22 mouse cellular contexts compared by ENCODE assay signal in genomic region chr5:113554571-113554970, GRCm38 (mm10).
DNase-seq lines count a peak whose midpoint lies in the region; ATAC-seq and TF ChIP-seq lines count a peak whose summit lies in the region.
"Had no signal": no experiment of that assay in that cellular context is flagged by ENCODE, and none has a peak within 500 bp of the region (broad histone marks: within the 10 kb centered on the region; RNA-seq: fewer than 3 reads in every experiment).

No protein-coding gene starts in this region.

- H3K27ac ChIP-seq in heart, embryonic 11.5 days (ENCODE audit: low read depth, low read length) = no peak overlapping the region
- H3K27ac ChIP-seq in hindbrain, embryonic 13.5 days = peak overlapping the region; percentile 14; the same call in 1 of the 2 replicates
- H3K27ac ChIP-seq in hindbrain, embryonic 16.5 days (ENCODE audit: low read depth, low read length) = no peak overlapping the region
- no peak overlapping the region for H3K27ac ChIP-seq in kidney, adult 2 months (ENCODE audit: insufficient read depth, low read depth, low read length)
- no peak overlapping the region for H3K27ac ChIP-seq in lung, postnatal 0 days (ENCODE audit: low read length)
- H3K27ac ChIP-seq: embryonic facial prominence, embryonic 10.5 days; forebrain, embryonic 15.5 days; layer of hippocampus, adult 2 months; limb, embryonic 10.5 days; liver, embryonic 15.5 days; lung, embryonic 15.5 days; midbrain, embryonic 15.5 days; neural tube, embryonic 12.5 days had no signal

- 75% methylated on average over 2 of the region's 2 CpGs for WGBS in heart, embryonic 11.5 days (ENCODE audit: insufficient replicate concordance)
- WGBS in hindbrain, embryonic 13.5 days = 75% methylated on average over 2 of the region's 2 CpGs
- WGBS in hindbrain, embryonic 16.5 days = 77% methylated on average over 2 of the region's 2 CpGs
- WGBS in kidney, adult 2 months = 80% methylated on average over 2 of the region's 2 CpGs
- WGBS in lung, postnatal 0 days = 77% methylated on average over 2 of the region's 2 CpGs

- peak; percentile 55 for DNase-seq in adrenal gland, postnatal 10 days
- no peak for DNase-seq in adrenal gland, adult 2 months
- peak; percentile 26 to 52 for DNase-seq in heart, adult 18-20 months
- DNase-seq in kidney, adult 2 months = no peak
- DNase-seq in lung, postnatal 0 days (ENCODE audit: low spot score) = no peak
- DNase-seq: kidney, adult 9 months; kidney, postnatal 25 days; liver; lung, postnatal 4 days; retina, postnatal 1 day had no signal

- H3K4me1 ChIP-seq in heart, embryonic 11.5 days (ENCODE audit: control insufficient read depth, insufficient read depth, low read length) = no peaks in the 10 kb centered on the region
- H3K4me1 ChIP-seq in hindbrain, embryonic 13.5 days (replicated peaks) = peaks cover 35% of the 10 kb centered on the region
- peaks cover 18% of the 10 kb centered on the region for H3K4me1 ChIP-seq in hindbrain, embryonic 16.5 days (ENCODE audit: control insufficient read depth, insufficient read depth, low read depth, low read length)
- H3K4me1 ChIP-seq in kidney, adult 2 months (ENCODE audit: control insufficient read depth, insufficient read depth, low read length) = no peaks in the 10 kb centered on the region
- H3K4me1 ChIP-seq in lung, postnatal 0 days (ENCODE audit: insufficient read depth, low read depth, low read length) = no peaks in the 10 kb centered on the region
- H3K4me1 ChIP-seq: liver, embryonic 15.5 days had no signal

- no peak overlapping the region for H3K4me3 ChIP-seq in heart, embryonic 11.5 days (ENCODE audit: low read depth, low read length)
- H3K4me3 ChIP-seq in hindbrain, embryonic 13.5 days = no peak overlapping the region
- no peak overlapping the region for H3K4me3 ChIP-seq in hindbrain, embryonic 16.5 days (ENCODE audit: low read length)
- no peak overlapping the region for H3K4me3 ChIP-seq in kidney, adult 2 months (ENCODE audit: insufficient read depth, low read depth, low read length)
- H3K4me3 ChIP-seq in lung, postnatal 0 days (ENCODE audit: low read depth, low read length) = no peak overlapping the region
- H3K4me3 ChIP-seq: embryonic facial prominence, embryonic 10.5 days; forebrain, embryonic 15.5 days; layer of hippocampus, adult 2 months; liver, embryonic 15.5 days; lung, embryonic 15.5 days; midbrain, embryonic 15.5 days; neural tube, embryonic 12.5 days had no signal

- H3K4me2 ChIP-seq in heart, embryonic 11.5 days = no peak overlapping the region
- no peak overlapping the region for H3K4me2 ChIP-seq in hindbrain, embryonic 13.5 days
- no peak overlapping the region for H3K4me2 ChIP-seq in hindbrain, embryonic 16.5 days (ENCODE audit: low read length)
- no peak overlapping the region for H3K4me2 ChIP-seq in lung, postnatal 0 days (replicated peaks; ENCODE audit: low read depth, low read length)
- H3K4me2 ChIP-seq: forebrain, embryonic 15.5 days; hindbrain, embryonic 14.5 days; liver, embryonic 15.5 days; lung, embryonic 15.5 days; midbrain, embryonic 15.5 days; neural tube, embryonic 12.5 days had no signal

- H3K9ac ChIP-seq in heart, embryonic 11.5 days (ENCODE audit: low read depth, low read length) = no peak overlapping the region
- no peak overlapping the region for H3K9ac ChIP-seq in hindbrain, embryonic 13.5 days
- no peak overlapping the region for H3K9ac ChIP-seq in hindbrain, embryonic 16.5 days (ENCODE audit: low read depth, low read length)
- no peak overlapping the region for H3K9ac ChIP-seq in lung, postnatal 0 days (replicated peaks; ENCODE audit: low read depth)
- H3K9ac ChIP-seq: forebrain, embryonic 15.5 days; hindbrain, embryonic 14.5 days; liver, embryonic 15.5 days; lung, embryonic 15.5 days; midbrain, embryonic 15.5 days; neural tube, embryonic 12.5 days had no signal

- no peak for TF ChIP-seq CTCF in kidney, adult 2 months (conservative IDR thresholded peaks at IDR 0.05; ENCODE audit: insufficient read depth, insufficient read length, low read depth, low read length)
- TF ChIP-seq CTCF in lung, postnatal 0 days (IDR thresholded peaks at IDR 0.05) = no peak

- no peak for TF ChIP-seq POLR2A in kidney, adult 2 months (IDR thresholded peaks at IDR 0.05; ENCODE audit: low read depth, low read length)

- H3K9me3 ChIP-seq in heart, embryonic 11.5 days (replicated peaks; ENCODE audit: control insufficient read depth, low read length) = no peaks in the 10 kb centered on the region
- no peaks in the 10 kb centered on the region for H3K9me3 ChIP-seq in hindbrain, embryonic 13.5 days
- H3K9me3 ChIP-seq in hindbrain, embryonic 16.5 days (ENCODE audit: control insufficient read depth, low read length) = no peaks in the 10 kb centered on the region
- no peaks in the 10 kb centered on the region for H3K9me3 ChIP-seq in lung, postnatal 0 days (ENCODE audit: low read length)
- H3K9me3 ChIP-seq: embryonic facial prominence, embryonic 10.5 days; forebrain, embryonic 15.5 days; limb, embryonic 10.5 days; liver, embryonic 15.5 days; lung, embryonic 15.5 days; midbrain, embryonic 15.5 days; neural tube, embryonic 12.5 days had no signal

- peaks cover 33% of the 10 kb centered on the region for H3K27me3 ChIP-seq in heart, embryonic 11.5 days (ENCODE audit: control insufficient read depth, insufficient read depth, low read length)
- H3K27me3 ChIP-seq in hindbrain, embryonic 13.5 days = peaks cover 39% of the 10 kb centered on the region
- H3K27me3 ChIP-seq in hindbrain, embryonic 16.5 days (replicated peaks; ENCODE audit: control insufficient read depth, insufficient read depth, low read length) = peaks cover 2% of the 10 kb centered on the region; the same call in 1 of the 2 replicates
- H3K27me3 ChIP-seq in kidney, adult 2 months (replicated peaks; ENCODE audit: control insufficient read depth, insufficient read depth, low read length) = no peaks in the 10 kb centered on the region
- no peaks in the 10 kb centered on the region for H3K27me3 ChIP-seq in lung, postnatal 0 days (replicated peaks; ENCODE audit: insufficient read depth, low read length)

- no peaks in the 10 kb centered on the region for H3K36me3 ChIP-seq in heart, embryonic 11.5 days (ENCODE audit: control insufficient read depth, insufficient read depth, low read length)
- H3K36me3 ChIP-seq in hindbrain, embryonic 13.5 days = no peaks in the 10 kb centered on the region
- H3K36me3 ChIP-seq in hindbrain, embryonic 16.5 days (ENCODE audit: control insufficient read depth, insufficient read depth, low read length) = 0 out of 2 replicates have a peak, but pooled peaks cover 2% of the 10 kb centered on the region
- no peaks in the 10 kb centered on the region for H3K36me3 ChIP-seq in kidney, adult 2 months (ENCODE audit: control insufficient read depth, insufficient read depth, low read length)
- no peaks in the 10 kb centered on the region for H3K36me3 ChIP-seq in lung, postnatal 0 days (ENCODE audit: insufficient read depth, low read length)
- H3K36me3 ChIP-seq: embryonic facial prominence, embryonic 10.5 days; forebrain, embryonic 15.5 days; limb, embryonic 10.5 days; liver, embryonic 15.5 days; lung, embryonic 15.5 days; midbrain, embryonic 15.5 days; neural tube, embryonic 12.5 days had no signal

- ATAC-seq in heart, embryonic 11.5 days (replicated peaks; ENCODE audit: insufficient number of reproducible peaks, low FRiP score, low TSS enrichment) = no peak
- no peak for ATAC-seq in hindbrain, embryonic 13.5 days (ENCODE audit: low FRiP score)
- no peak for ATAC-seq in hindbrain, embryonic 16.5 days
- no peak for ATAC-seq in lung, postnatal 0 days
- ATAC-seq: forebrain, embryonic 15.5 days; midbrain, embryonic 15.5 days had no signal

- TF ChIP-seq EP300 in lung, postnatal 0 days (IDR thresholded peaks at IDR 0.05) = no peak

Comparison
In these comparisons a context has a peak if more than half of its experiments do, and no peak if none do; other contexts are left out.
1. DNase-seq: peak in adrenal gland, postnatal 10 days (single experiment) and heart, adult 18-20 months (2 of 2); none in adrenal gland, adult 2 months (single experiment), kidney, adult 2 months (single experiment) and lung, postnatal 0 days (single experiment).